Mouse (Mus musculus) ES-Bruce4 (cell line): ENCODE results near the gene Fam180a.

Experiments
- CTCF ChIP-seq: IDR thresholded peaks from one replicate; pipeline ENCODE4 v1.8.1; 2011; ENCODE audit warnings: low read depth, low read length
- EP300 ChIP-seq: IDR thresholded peaks from 2 replicates; pipeline ENCODE4 v1.6.1; 2011; ENCODE audit warnings: low read depth, low read length; ENCODE audit not compliant: insufficient read depth
- POLR2A ChIP-seq: IDR thresholded peaks from one replicate; pipeline ENCODE4 v1.8.1; 2011; ENCODE audit warnings: low read length; ENCODE audit not compliant: insufficient read depth

DNA sequence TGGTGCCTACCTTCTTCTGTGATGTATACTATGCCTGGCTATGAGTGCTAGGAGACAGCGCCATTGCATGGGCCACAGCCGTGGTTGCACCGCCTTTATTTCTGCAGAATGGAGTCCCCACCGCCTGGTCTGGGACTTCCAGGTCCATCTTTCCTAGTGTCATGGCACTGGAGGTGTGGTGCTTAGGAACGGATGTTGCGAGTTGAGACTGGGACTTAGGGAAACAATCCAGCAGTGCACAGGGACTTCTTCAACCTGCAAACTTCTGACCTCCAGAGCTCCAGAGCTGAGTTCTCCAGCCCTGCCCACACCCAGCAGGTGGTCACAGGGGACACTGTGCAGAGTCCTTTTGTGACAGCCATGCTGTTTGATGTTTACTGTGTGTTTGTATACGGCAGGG, 44.4 kb upstream of the Fam180a start:
- TF ChIP-seq CTCF: no peak
- TF ChIP-seq EP300: no peak
- no peak for TF ChIP-seq POLR2A
